Mouse (Mus musculus): ENCODE results near the gene Olfr487. TPM values are rescaled to one million over a fixed set of nuclear protein-coding genes. Genes with fewer than 3 reads are reported as not detected.

Olfr487 gene
- not detected in 2 replicates for polyA plus RNA-seq (2012; rRNA removed)

DNA sequence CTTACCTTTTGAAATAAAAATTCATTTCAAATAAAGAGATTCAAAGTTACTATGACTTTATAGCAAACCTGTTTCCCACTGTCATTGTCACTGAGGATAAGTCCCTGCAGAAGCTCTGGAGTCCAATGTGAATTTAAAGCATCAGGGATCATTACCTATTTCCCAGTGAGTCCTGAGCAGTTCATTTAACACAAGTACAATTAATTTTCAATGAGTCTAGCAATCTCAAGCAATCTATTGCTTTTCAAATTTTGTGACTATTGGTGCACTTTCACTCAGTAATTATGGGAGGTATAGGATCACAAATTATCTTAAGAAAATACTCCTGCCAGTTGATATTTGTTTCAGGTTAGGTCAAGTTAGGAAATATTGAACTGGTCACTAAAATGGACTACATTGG, at the start of gene Olfr487:
TSS of gene Olfr487 (minus strand) at position 101 of the 400 bp plus-strand sequence.

DNA sequence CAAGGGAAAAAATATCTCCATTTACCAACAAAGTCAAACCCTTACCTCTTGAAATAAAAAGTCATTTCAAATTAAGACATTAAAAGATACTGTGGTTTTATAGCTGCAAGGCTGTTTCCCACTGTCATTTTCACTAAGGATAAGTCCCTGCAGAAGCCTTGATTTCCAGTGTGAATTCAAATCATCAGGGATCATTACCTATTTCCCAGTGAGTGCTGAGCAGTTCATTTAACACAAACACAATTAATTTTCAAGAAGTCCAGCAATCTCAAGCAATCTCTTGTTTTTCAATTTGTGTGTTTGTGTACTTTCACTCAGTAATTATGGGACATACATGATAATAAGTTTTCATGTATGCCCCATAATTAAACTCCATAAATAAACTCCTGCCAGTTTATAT, 43.8 kb upstream of the Olfr487 start, which contains the start of gene Olfr488:
TSS of gene Olfr488 (minus strand) at position 101 of the 400 bp plus-strand sequence.

DNA sequence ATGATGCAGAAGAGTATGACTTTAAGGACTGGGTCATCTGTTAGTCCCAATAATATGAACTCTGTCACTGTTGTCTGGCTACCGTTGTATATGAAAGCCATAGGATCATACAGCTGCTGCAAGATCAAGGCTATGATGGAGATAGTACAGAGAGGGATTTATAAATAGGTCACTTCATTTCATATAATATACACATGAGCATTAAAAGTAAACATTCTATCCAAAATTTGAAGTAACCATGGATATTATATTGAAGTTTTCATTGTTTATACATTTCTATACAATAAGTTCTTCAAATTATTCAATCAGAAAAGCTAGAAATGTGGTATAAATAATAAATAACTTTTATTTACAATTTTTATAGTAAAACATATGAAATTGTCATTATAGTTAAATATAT, 41.8 kb downstream of the Olfr487 start, which contains the start of gene Olfr486:
TSS of gene Olfr486 (minus strand) at position 101 of the 400 bp plus-strand sequence.

DNA sequence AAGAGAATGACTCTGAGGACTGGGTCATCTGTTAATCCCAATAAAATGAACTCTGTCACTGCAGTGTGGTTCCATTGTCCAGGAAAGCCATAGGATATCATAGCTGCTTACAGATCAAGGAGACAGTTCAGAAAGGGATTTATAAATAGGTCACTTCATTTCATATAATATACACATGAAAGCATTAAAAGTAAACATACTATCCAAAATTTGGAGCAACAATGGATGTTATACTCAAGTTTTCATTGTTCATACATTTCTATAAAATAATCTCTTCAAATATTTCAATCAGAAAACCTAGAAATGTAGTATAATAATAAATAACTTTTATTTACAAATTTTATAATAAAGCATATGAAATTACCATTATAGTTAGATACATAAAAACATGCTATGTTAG, 54.7 kb downstream of the Olfr487 start, which contains the start of gene Olfr485:
TSS of gene Olfr485 (minus strand) at position 101 of the 400 bp plus-strand sequence.

Other genes with a start within 250 kb of the Olfr487 start
- not detected in 2 replicates for gene Olfr476, start 249.8 kb downstream of the Olfr487 start, polyA plus RNA-seq (2012; rRNA removed)
- not detected in 2 replicates for gene Olfr477, start 227.9 kb downstream of the Olfr487 start, polyA plus RNA-seq (2012; rRNA removed)
- not detected in 2 replicates for gene Olfr478, start 180.6 kb downstream of the Olfr487 start, polyA plus RNA-seq (2012; rRNA removed)
- not detected in 2 replicates for gene Olfr479, start 163.9 kb downstream of the Olfr487 start, polyA plus RNA-seq (2012; rRNA removed)
- gene Olfr480, start 147.3 kb downstream of the Olfr487 start, polyA plus RNA-seq (2012; rRNA removed): not detected in 2 replicates
- not detected in 2 replicates for gene Olfr481, start 134.8 kb downstream of the Olfr487 start, polyA plus RNA-seq (2012; rRNA removed)
- not detected in 2 replicates for gene Olfr482, start 117.0 kb downstream of the Olfr487 start, polyA plus RNA-seq (2012; rRNA removed)
- not detected in 2 replicates for gene Olfr483, start 113.8 kb downstream of the Olfr487 start, polyA plus RNA-seq (2012; rRNA removed)
- not detected in 2 replicates for gene Olfr484, start 87.2 kb downstream of the Olfr487 start, polyA plus RNA-seq (2012; rRNA removed)
- gene Olfr485, start 54.8 kb downstream of the Olfr487 start, polyA plus RNA-seq (2012; rRNA removed): not detected in 2 replicates
- not detected in 2 replicates for gene Olfr486, start 41.9 kb downstream of the Olfr487 start, polyA plus RNA-seq (2012; rRNA removed)
- not detected in 2 replicates for gene Olfr488, start 43.7 kb upstream of the Olfr487 start, polyA plus RNA-seq (2012; rRNA removed)
- not detected in 2 replicates for gene Olfr490, start 74.3 kb upstream of the Olfr487 start, polyA plus RNA-seq (2012; rRNA removed)
- not detected in 2 replicates for gene Olfr491, start 98.8 kb upstream of the Olfr487 start, polyA plus RNA-seq (2012; rRNA removed)
- gene Olfr492, start 109.0 kb upstream of the Olfr487 start, polyA plus RNA-seq (2012; rRNA removed): not detected in 2 replicates
- not detected in 2 replicates for gene Olfr493, start 132.3 kb upstream of the Olfr487 start, polyA plus RNA-seq (2012; rRNA removed)
- gene Olfr494, start 150.7 kb upstream of the Olfr487 start, polyA plus RNA-seq (2012; rRNA removed): not detected in 2 replicates
- gene Olfr495, start 178.5 kb upstream of the Olfr487 start, polyA plus RNA-seq (2012; rRNA removed): not detected in 2 replicates
- gene Olfr497, start 205.8 kb upstream of the Olfr487 start, polyA plus RNA-seq (2012; rRNA removed): not detected in 2 replicates

All from central nervous system, embryonic 14 days (tissue).